Mouse (Mus musculus): Measurements from ENCODE around the gene Chst15. TPM values are rescaled to one million over a fixed set of nuclear protein-coding genes. Genes with fewer than 3 reads are reported as not detected.

Gene Chst15
- polyA plus RNA-seq, 1 experiment from 2014 or later, result 25.5 TPM

DNA sequence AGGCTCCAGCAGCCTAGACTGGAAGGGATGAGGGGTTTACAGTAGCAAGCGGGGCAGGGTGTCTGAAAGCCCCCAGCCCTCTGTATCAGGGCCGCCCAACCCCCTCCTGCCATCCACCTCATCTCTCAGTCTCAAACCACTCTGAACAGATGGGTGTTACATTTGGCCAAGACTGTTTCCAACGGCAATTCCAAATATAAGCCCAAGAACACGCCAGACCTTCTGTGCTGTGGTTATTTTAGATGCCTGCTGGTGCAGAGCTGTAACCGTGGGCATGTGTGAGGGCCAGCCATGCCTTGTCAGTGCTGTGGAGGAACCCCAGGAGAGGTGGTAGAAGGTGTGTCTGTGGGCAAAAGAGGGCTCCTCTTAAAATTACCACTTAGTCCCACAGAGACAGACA, 63.5 kb downstream of the Chst15 start:
- H3K36me3 ChIP-seq (ENCODE audit: control insufficient read depth, insufficient read depth, low read length), result no peaks in the 10 kb centered on the region; the same call in 1 of the 2 replicates
- no peak overlapping the region for H3K27ac ChIP-seq (ENCODE audit: low read depth, low read length)
- no peak overlapping the region for H3K4me2 ChIP-seq (replicated peaks; ENCODE audit: low read depth, low read length)
- no peak overlapping the region for H3K4me3 ChIP-seq (ENCODE audit: low read depth, low read length)
- no peak overlapping the region for H3K9ac ChIP-seq (ENCODE audit: low read depth, low read length)
- WGBS, result 88% methylated on average over 5 of the region's 5 CpGs
- no peak for DNase-seq (ENCODE audit: low spot score)
- no peaks in the 10 kb centered on the region for H3K27me3 ChIP-seq (ENCODE audit: control insufficient read depth, insufficient read depth, low read length)
- ATAC-seq (ENCODE audit: low FRiP score), result no peak
- peaks cover 8% of the 10 kb centered on the region for H3K4me1 ChIP-seq (replicated peaks; ENCODE audit: control insufficient read depth, insufficient read depth, low read length)
- no peaks in the 10 kb centered on the region for H3K9me3 ChIP-seq (ENCODE audit: control insufficient read depth, low read length)

DNA sequence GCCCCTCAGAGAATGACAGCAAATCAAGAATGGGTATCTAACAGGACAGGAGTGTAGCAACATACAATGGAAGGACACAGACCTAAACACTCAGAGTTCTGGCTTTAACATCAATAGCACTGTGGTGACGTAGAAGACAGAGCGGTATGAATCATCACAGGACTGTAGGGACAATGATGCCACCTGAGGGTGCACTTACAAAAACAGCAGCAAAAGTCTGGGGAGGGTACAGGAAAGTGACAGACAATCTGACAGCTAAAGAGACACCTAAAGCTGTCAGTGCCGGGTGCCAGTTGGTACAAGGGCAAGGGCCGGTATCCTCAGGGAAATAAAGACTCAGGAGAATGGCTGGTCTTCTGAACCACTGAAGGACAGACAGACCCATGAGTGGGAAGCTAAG, 64.0 kb downstream of the Chst15 start:
- H3K27me3 ChIP-seq (ENCODE audit: control insufficient read depth, insufficient read depth, low read length), result no peaks in the 10 kb centered on the region
- no peak overlapping the region for H3K4me3 ChIP-seq (ENCODE audit: low read depth, low read length)
- no peak overlapping the region for H3K27ac ChIP-seq (ENCODE audit: low read depth, low read length)
- DNase-seq (ENCODE audit: low spot score), result no peak
- WGBS, result 79% methylated on average over 4 of the region's 4 CpGs
- H3K9me3 ChIP-seq (ENCODE audit: control insufficient read depth, low read length), result no peaks in the 10 kb centered on the region
- H3K36me3 ChIP-seq (ENCODE audit: control insufficient read depth, insufficient read depth, low read length), result no peaks in the 10 kb centered on the region; the same call in 1 of the 2 replicates
- no peak for ATAC-seq (ENCODE audit: low FRiP score)
- no peak overlapping the region for H3K4me2 ChIP-seq (replicated peaks; ENCODE audit: low read depth, low read length)
- H3K9ac ChIP-seq (ENCODE audit: low read depth, low read length), result no peak overlapping the region
- peaks cover 12% of the 10 kb centered on the region for H3K4me1 ChIP-seq (replicated peaks; ENCODE audit: control insufficient read depth, insufficient read depth, low read length)

DNA sequence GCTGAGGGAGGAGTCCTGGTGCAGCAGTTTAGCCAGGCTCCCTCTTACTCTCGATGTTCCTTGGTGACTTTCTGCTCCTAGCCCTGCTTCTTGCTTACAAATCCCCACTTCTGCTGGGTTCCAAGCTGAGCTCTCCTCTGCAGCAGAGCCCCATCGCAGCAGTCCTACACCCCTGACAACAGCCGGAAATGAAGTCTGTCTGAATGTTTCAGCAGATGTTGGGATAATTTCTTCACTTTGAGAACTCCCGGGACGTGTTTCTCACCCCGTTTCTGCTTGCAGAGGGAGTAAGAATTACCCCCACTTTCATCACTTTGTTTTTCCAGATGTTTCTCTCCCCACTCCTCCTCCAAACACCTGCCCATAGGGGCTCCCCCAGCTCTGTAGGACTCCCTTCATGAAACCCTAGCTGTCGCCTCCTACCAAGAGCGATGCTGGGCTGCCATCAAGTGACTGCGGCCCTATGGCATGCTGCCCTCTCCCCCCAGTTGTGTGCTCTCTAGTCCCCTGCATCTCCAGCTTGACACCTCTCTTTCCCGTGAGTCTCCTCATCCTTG, 67.4 kb downstream of the Chst15 start:
- Histone ChIP-seq H3K4me2 (replicated peaks; ENCODE audit: low read depth, low read length) (no peak overlapping the region), H3K36me3 (ENCODE audit: control insufficient read depth, insufficient read depth, low read length) (no peaks in the 10 kb centered on the region; the same call in 1 of the 2 replicates), H3K27ac (ENCODE audit: low read depth, low read length) (peak overlapping the region; percentile 85), H3K9ac (ENCODE audit: low read depth, low read length) (no peak overlapping the region), H3K4me3 (ENCODE audit: low read depth, low read length) (no peak overlapping the region), H3K4me1 (replicated peaks; ENCODE audit: control insufficient read depth, insufficient read depth, low read length) (peaks cover 28% of the 10 kb centered on the region), H3K27me3 (ENCODE audit: control insufficient read depth, insufficient read depth, low read length) (no peaks in the 10 kb centered on the region), H3K9me3 (ENCODE audit: control insufficient read depth, low read length) (no peaks in the 10 kb centered on the region)
- DNase-seq (ENCODE audit: low spot score) (no peak), ATAC-seq (ENCODE audit: low FRiP score) (no peak)
- WGBS, result 66% methylated on average over 10 of the region's 10 CpGs

DNA sequence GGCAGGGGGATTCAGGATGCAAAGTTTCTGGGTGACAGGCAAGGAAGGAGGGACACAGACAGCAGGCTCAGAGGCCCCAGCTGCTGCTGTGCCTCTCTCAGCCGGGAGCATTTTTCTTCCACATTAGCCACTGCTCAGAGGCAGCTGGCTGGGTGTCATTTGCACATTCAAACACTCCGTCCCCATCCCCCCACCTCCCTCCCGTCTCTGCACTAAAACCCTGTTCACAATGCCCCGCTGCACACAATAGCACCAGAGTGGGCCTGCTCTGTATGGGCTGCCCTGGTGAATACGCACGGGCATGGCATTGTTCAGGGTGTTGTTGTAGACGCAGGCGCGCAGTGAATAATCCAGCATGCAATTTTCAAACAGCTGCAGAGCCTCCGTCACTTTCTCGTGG, 69.5 kb downstream of the Chst15 start:
- Histone ChIP-seq H3K27me3 (ENCODE audit: control insufficient read depth, insufficient read depth, low read length) (no peaks in the 10 kb centered on the region), H3K4me1 (replicated peaks; ENCODE audit: control insufficient read depth, insufficient read depth, low read length) (peaks cover 28% of the 10 kb centered on the region), H3K9ac (ENCODE audit: low read depth, low read length) (no peak overlapping the region)

DNA sequence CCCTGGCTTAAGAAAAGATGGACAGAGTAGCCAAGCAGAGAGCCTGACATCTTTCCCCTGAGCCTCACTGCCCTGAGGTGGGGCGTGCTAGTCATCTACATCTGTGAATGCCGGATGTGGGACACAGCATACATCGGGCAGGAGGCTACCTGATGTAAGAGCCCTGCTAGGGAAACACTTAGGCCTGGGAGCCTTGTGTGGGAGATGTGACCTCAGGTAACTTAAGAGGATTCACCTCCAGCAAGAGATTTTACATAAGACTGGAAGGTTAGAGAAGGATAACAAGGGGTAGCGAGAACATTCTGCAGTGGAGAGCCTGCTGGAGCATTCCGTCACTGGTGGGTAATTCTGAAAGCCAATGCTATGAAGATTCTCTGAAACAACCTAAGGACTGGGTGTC, 69.9 kb downstream of the Chst15 start:
- Histone ChIP-seq H3K27ac (ENCODE audit: low read depth, low read length) (peak overlapping the region; percentile 85), H3K9me3 (ENCODE audit: control insufficient read depth, low read length) (no peaks in the 10 kb centered on the region), H3K36me3 (ENCODE audit: control insufficient read depth, insufficient read depth, low read length) (no peaks in the 10 kb centered on the region), H3K27me3 (ENCODE audit: control insufficient read depth, insufficient read depth, low read length) (no peaks in the 10 kb centered on the region), H3K4me1 (replicated peaks; ENCODE audit: control insufficient read depth, insufficient read depth, low read length) (peaks cover 28% of the 10 kb centered on the region), H3K4me3 (ENCODE audit: low read depth, low read length) (no peak overlapping the region), H3K9ac (ENCODE audit: low read depth, low read length) (no peak overlapping the region), H3K4me2 (replicated peaks; ENCODE audit: low read depth, low read length) (no peak overlapping the region)
- DNase-seq (ENCODE audit: low spot score) (no peak), ATAC-seq (ENCODE audit: low FRiP score) (0 out of 2 replicates have a peak, but pooled peaks have one; percentile 5)
- WGBS, result 38% methylated on average over 5 of the region's 5 CpGs

More for the DNA sequence above, 69.5 kb downstream of the Chst15 start:
- 7% methylated on average over 11 of the region's 11 CpGs for whole genome bisulfite sequencing
- Histone ChIP-seq H3K27ac (ENCODE audit: low read depth, low read length) (peak overlapping the region; percentile 85), H3K36me3 (ENCODE audit: control insufficient read depth, insufficient read depth, low read length) (no peaks in the 10 kb centered on the region), H3K4me2 (replicated peaks; ENCODE audit: low read depth, low read length) (no peak overlapping the region), H3K4me3 (ENCODE audit: low read depth, low read length) (no peak overlapping the region), H3K9me3 (ENCODE audit: control insufficient read depth, low read length) (no peaks in the 10 kb centered on the region)
- ATAC-seq (ENCODE audit: low FRiP score) (peak; percentile 98), DNase-seq (ENCODE audit: low spot score) (peak; percentile 90)

DNA sequence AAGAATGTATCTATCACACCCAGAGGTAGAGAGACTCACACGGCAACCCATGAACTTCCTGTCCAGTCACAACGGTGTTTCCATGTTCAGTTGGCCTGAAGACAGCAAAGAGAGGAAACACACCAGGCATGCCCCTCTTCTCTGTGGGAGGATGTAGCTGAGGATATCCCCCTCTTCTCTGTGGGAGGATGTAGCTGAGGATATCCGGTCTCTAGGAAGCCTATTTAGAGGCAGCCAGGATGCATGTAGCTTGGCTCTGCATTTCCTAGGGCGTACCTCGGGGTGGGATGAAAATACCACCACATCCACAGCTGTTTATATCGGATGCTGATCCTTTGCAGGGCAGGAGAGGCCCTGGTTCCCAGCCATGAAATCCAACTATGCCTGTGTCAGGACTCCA, 71.3 kb downstream of the Chst15 start:
- Histone ChIP-seq H3K27ac (ENCODE audit: low read depth, low read length) (no peak overlapping the region), H3K9ac (ENCODE audit: low read depth, low read length) (no peak overlapping the region), H3K27me3 (ENCODE audit: control insufficient read depth, insufficient read depth, low read length) (no peaks in the 10 kb centered on the region), H3K4me1 (replicated peaks; ENCODE audit: control insufficient read depth, insufficient read depth, low read length) (peaks cover 28% of the 10 kb centered on the region), H3K4me2 (replicated peaks; ENCODE audit: low read depth, low read length) (no peak overlapping the region), H3K36me3 (ENCODE audit: control insufficient read depth, insufficient read depth, low read length) (0 out of 2 replicates have a peak, but pooled peaks cover 2% of the 10 kb centered on the region), H3K9me3 (ENCODE audit: control insufficient read depth, low read length) (no peaks in the 10 kb centered on the region), H3K4me3 (ENCODE audit: low read depth, low read length) (no peak overlapping the region)
- no peak for ATAC-seq (ENCODE audit: low FRiP score)
- no peak for DNase-seq (ENCODE audit: low spot score)
- WGBS, result 91% methylated on average over 6 of the region's 6 CpGs

DNA sequence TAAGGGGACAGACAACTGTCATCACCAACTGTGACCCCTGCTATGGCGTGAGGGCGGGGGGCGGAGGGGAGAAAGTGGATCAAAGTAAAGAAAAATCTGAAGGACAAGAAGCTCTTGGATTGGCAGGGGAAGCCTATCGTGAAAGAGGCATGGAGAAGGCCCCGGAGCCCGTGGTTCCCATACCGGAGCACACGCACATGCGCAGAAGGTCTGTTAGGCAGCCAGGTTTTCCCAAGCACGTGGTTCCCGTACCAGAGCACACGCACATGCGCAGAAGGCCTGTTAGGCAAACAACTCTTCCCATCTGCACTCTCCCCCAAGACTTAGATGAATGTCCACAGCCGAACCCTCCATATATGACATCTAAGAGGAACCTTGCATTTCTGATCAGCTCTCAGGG, 72.4 kb downstream of the Chst15 start:
- H3K9ac ChIP-seq (ENCODE audit: low read depth, low read length), result no peak overlapping the region
- H3K27me3 ChIP-seq (ENCODE audit: control insufficient read depth, insufficient read depth, low read length), result no peaks in the 10 kb centered on the region
- H3K4me3 ChIP-seq (ENCODE audit: low read depth, low read length), result no peak overlapping the region
- H3K36me3 ChIP-seq (ENCODE audit: control insufficient read depth, insufficient read depth, low read length), result 0 out of 2 replicates have a peak, but pooled peaks cover 2% of the 10 kb centered on the region
- no peak overlapping the region for H3K27ac ChIP-seq (ENCODE audit: low read depth, low read length)
- peaks cover 26% of the 10 kb centered on the region for H3K4me1 ChIP-seq (replicated peaks; ENCODE audit: control insufficient read depth, insufficient read depth, low read length)
- no peaks in the 10 kb centered on the region for H3K9me3 ChIP-seq (ENCODE audit: control insufficient read depth, low read length)
- H3K4me2 ChIP-seq (replicated peaks; ENCODE audit: low read depth, low read length), result no peak overlapping the region
- ATAC-seq (ENCODE audit: low FRiP score) (no peak), DNase-seq (ENCODE audit: low spot score) (no peak)
- 90% methylated on average over 14 of the region's 14 CpGs for WGBS

DNA sequence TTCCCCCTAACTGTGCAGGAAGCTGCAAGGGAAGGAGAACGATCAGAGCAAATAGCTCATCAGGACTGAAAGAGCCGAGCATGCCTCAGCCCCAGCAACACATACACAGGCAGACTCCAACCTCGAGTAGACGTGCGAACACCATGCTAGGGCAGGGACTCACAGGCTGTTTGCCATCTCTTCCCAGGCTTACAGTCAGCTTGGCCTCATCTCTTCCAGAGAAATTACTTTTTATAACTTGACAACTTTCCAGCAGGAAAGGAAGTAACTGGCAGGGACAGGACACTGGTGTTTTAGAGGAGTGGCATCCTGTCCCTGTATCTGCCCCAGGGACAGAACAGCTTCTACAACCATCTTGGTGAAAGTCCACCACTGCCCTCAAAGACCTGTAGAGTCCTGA, 73.8 kb downstream of the Chst15 start:
- H3K4me3 ChIP-seq (ENCODE audit: low read depth, low read length), result no peak overlapping the region
- ATAC-seq (ENCODE audit: low FRiP score) (no peak), DNase-seq (ENCODE audit: low spot score) (no peak)
- peaks cover 17% of the 10 kb centered on the region for H3K4me1 ChIP-seq (replicated peaks; ENCODE audit: control insufficient read depth, insufficient read depth, low read length)
- no peaks in the 10 kb centered on the region for H3K9me3 ChIP-seq (ENCODE audit: control insufficient read depth, low read length)
- H3K27me3 ChIP-seq (ENCODE audit: control insufficient read depth, insufficient read depth, low read length), result no peaks in the 10 kb centered on the region
- WGBS, result 83% methylated on average over 5 of the region's 5 CpGs
- H3K36me3 ChIP-seq (ENCODE audit: control insufficient read depth, insufficient read depth, low read length), result 0 out of 2 replicates have a peak, but pooled peaks cover 5% of the 10 kb centered on the region
- H3K4me2 ChIP-seq (replicated peaks; ENCODE audit: low read depth, low read length), result no peak overlapping the region
- H3K9ac ChIP-seq (ENCODE audit: low read depth, low read length), result no peak overlapping the region
- H3K27ac ChIP-seq (ENCODE audit: low read depth, low read length), result no peak overlapping the region

DNA sequence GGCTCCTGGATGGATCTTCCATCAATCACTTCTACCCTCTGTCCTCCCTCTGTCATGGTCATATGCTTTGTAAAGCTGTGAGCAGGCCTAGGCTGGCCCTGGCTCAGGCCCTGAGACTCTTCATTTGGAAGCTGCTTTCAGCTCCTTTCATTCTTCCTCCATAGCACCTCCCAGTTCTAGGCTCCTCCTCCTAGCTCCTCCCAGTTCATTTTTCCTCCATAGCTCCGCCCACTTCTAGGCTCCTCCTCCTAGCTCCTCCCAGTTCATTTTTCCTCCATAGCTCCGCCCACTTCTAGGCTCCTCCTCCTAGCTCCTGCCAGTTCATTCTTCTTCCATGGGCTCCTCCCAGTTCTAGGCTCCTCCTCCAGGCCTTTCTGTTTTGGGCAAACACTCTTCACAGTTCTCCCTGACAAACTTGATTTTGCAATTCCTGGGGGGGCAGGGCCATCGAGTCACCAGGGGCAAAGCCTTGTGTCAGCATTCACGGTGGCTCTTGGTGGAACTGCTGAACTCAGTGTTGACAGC, 74.3 kb downstream of the Chst15 start:
- ATAC-seq (ENCODE audit: low FRiP score), result peak; percentile 53; the same call in 1 of the 2 replicates
- Histone ChIP-seq H3K9ac (ENCODE audit: low read depth, low read length) (no peak overlapping the region), H3K36me3 (ENCODE audit: control insufficient read depth, insufficient read depth, low read length) (0 out of 2 replicates have a peak, but pooled peaks cover 7% of the 10 kb centered on the region), H3K4me2 (replicated peaks; ENCODE audit: low read depth, low read length) (no peak overlapping the region), H3K27me3 (ENCODE audit: control insufficient read depth, insufficient read depth, low read length) (no peaks in the 10 kb centered on the region), H3K4me1 (replicated peaks; ENCODE audit: control insufficient read depth, insufficient read depth, low read length) (peaks cover 15% of the 10 kb centered on the region), H3K4me3 (ENCODE audit: low read depth, low read length) (no peak overlapping the region), H3K27ac (ENCODE audit: low read depth, low read length) (no peak overlapping the region), H3K9me3 (ENCODE audit: control insufficient read depth, low read length) (no peaks in the 10 kb centered on the region)
- 55% methylated on average over 4 of the region's 4 CpGs for WGBS
- no peak for DNase-seq (ENCODE audit: low spot score)

Data from hindbrain, embryonic 11.5 days (tissue).